Mouse (Mus musculus) adrenal gland, postnatal 10 days (tissue): ENCODE results near the gene Cd300lf. TPM values are rescaled to one million over a fixed set of nuclear protein-coding genes. Genes with fewer than 3 reads are reported as not detected.

Experiments
- DNase-seq: peaks from one replicate; pipeline ENCODE4 v3.0.0; 2021; ENCODE audit warnings: mixed read lengths
- total RNA-seq, 2 experiments: library from RNA; stranded (reverse); gene quantifications; 2 replicates each; pipeline ENCODE4 v1.2.3; 2021

The Cd300lf gene
- total RNA-seq, 2 experiments from 2014 or later = 1.1 to 1.3 TPM

DNA sequence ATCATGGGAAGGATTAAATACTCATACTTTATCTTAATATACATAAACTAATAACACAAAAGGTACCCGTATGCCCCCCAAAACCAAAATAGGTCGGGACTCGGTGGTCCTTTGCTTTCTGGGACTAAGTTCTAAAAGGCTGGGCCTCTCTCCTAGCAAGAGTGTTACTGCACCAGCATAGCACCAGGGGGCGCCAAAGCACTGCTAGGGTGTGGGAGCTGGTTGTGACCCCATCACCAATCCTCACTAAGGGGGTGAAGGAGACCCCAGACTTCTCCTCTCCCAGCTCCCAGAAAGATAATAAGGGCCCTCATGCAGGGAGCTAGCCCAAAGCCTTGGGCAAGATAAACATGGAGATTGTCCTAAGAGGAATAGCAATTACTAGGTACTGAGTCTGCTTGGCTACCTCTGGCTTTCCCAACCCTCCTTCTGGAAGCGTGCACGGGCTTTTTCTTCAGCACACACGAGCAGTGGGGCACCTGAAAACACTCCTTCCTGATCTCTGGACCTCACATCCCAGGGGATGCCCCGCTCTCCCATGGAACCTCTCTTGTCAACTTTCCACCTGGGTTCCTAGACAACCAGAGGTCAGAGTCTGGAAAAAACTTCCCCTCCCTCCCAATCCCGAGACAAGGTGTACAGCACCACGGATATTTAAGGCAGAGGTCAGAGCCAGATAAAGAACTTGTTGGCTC, 27.2 kb upstream of the Cd300lf start:
- DNase-seq = peak; percentile 90

GRCm38 (mm10) chr11:115160016-115160797, 26.4 kb upstream of the Cd300lf start:
- peak; percentile 91 for DNase-seq

- DNase-seq = peak; percentile 24
Observed at GRCm38 (mm10) chr11:115157933-115158719, 24.3 kb upstream of the Cd300lf start.

GRCm38 (mm10) chr11:115155053-115155634, 21.4 kb upstream of the Cd300lf start:
- no peak for DNase-seq

- DNase-seq = peak; percentile 86
Observed at GRCm38 (mm10) chr11:115153699-115154292, 20.0 kb upstream of the Cd300lf start.

DNA sequence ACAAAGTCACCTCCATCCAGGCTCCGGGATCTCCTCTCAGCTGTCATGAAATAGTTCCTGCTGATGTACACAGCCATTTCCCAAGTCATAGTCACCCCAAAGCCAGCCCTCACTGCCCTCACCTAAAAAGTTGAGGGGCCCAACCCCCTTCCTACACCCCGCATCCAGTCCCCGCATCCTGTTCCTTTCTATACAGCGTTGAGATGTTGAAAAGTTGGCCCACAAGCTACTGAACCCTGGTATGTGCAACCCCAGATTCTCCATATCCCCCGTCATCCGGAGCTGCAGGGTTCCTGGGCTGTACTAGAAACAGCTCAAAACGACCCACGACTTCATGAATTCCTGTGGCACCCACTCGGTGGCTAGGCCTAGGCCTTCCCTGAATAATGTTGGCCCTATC, 19.3 kb upstream of the Cd300lf start:
- no peak for DNase-seq

DNA sequence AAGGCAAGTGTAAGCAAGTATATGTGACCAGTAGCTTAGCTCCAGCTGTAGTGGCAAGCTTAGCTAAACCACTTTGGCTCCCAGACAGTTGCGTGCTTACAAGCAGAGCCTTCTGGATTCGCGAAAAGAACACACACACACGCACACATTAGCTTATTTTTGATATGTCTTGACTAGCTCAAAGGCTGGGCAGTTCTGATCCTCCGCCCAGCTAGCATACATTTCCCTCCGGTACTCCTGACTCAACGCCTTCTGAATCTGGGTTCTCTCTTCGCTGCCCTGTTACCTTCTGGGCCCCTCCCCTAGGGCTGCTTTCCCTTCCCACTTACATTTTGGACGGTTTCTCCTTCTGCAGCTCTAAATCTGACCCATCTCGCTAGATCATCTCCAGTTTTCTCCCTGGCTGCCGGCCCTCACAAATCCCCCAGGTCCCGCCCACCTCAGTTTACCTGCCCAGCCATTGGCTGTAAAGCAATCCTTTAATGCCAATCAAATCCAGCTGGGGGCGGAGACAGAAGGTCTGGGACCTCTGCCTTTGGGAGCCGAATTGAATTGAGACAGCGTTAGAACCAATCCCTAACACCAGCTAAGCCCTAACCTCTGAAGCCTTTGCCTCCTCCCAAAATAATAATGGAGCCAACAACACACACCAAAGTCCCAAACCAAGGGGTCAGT, 18.1 kb upstream of the Cd300lf start:
- peak; percentile 81 for DNase-seq

- DNase-seq = no peak
Observed at GRCm38 (mm10) chr11:115150741-115151254, 17.0 kb upstream of the Cd300lf start.

DNA sequence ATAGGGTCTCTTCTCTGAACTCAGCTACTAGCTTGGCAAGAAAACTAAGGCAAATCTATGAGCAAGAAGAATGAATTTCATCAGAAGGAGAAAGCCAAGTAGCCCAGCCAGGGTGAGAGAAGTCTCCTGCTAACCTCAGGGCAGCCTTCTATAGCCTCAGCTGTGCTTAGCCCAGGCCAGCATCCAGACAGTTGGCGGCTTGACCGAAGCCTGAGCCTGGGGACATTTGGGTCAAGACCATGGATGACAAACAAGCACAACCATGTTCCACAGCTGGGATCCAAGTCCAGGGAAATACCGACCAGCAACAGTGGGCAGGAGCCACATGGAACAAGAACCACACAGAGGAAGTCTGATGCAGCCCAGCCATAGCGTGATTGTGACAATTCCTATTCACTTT, 14.0 kb upstream of the Cd300lf start:
- DNase-seq = no peak

DNA sequence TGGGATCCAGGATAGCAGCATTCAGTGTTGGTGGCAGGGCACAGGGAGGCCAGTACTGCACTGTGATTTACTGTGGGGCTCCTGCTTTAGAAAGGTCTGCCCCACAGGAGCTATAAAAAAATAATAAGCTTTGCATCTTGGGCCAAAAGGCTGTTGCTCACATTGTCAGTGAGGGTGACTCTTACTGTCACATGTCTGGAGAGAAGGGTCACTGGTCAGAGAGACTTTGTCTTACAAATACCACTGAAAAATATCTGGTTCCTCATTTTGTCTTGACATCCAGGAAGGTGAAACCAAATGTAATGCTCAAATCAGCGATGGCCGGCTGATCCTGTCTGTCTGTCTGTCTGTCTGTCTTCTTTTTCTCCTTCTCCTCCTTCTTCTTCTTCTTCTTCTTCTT, 8.2 kb upstream of the Cd300lf start:
- no peak for DNase-seq

- DNase-seq = no peak
Observed at GRCm38 (mm10) chr11:115138597-115139262, 4.9 kb upstream of the Cd300lf start.

- no peak for DNase-seq
Observed at GRCm38 (mm10) chr11:115131768-115132381, 1.9 kb downstream of the Cd300lf start.

GRCm38 (mm10) chr11:115129508-115130126, 4.2 kb downstream of the Cd300lf start:
- no peak for DNase-seq

- DNase-seq = no peak
Observed at GRCm38 (mm10) chr11:115128483-115128882, 5.3 kb downstream of the Cd300lf start.

GRCm38 (mm10) chr11:115119409-115119808, 14.4 kb downstream of the Cd300lf start:
- DNase-seq = no peak

DNA sequence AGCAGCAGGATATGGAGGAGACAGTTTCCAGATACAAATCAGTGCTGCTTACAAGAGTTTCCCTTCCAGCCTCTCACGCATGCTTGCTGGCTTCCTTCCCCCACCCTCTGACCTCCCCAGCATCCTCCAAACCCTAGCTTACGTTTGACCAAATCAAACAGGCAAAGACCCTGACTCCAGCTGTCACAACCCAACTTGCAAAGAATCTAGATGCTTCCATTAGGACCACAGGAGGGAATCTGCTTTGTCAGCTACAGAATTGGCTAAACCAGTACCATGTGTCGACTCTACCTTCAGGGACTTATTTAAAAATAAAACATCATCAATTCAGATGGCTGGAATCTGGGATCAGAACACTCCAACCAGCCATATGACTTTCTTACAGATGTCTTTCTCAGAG, 21.6 kb downstream of the Cd300lf start:
- DNase-seq = no peak

GRCm38 (mm10) chr11:115110271-115110670, 23.5 kb downstream of the Cd300lf start:
- no peak for DNase-seq

DNA sequence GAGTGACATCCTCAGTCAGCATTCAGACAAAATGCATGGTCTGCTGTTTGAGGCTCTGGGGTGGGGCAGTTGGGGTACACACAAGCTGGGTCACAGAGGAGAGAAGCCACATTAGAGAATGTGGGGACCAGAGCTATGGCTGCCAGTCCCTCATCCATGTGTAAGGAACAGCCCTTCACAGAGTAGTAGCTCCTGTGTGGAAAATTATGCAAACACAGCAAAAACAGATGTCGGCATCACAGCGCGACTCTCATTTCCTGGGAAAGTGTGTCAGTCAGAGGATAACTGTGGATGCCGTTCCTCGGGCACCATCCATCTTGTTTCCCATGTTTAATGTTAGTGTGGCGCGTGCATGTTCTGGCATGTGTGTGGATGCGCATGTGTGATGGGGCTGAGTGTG, 25.6 kb downstream of the Cd300lf start:
- DNase-seq = no peak

- DNase-seq = no peak
Observed at GRCm38 (mm10) chr11:115107403-115107916, 26.3 kb downstream of the Cd300lf start.
